ENCODE assay signal across 8 mouse cellular contexts in the genomic region with DNA sequence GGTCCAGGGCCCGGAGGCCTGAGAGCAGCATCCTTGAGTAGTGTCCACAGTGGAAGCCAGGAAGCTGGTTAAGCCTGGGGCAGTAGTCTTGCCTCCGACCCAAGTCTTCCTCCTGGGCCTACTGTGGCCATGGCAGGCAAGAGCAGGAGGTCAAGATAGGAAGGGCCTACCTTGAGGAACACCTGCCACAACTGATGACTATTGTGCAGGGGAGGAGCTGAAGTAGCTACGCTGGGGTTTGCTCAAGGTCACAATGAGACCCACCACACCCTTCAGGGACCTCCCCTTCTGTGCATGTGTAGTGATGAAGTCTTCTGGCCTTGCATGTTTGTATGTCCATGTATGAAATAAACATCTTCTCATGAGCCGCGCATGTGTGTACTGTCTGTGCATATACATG. TPM values are rescaled to one million over a fixed set of nuclear protein-coding genes. Genes with fewer than 3 reads are reported as not detected.
DNase-seq lines count a peak whose midpoint lies in the region; ATAC-seq and TF ChIP-seq lines count a peak whose summit lies in the region.

No protein-coding gene starts in this region.

- no peaks in the 10 kb centered on the region for H3K9me3 ChIP-seq in intestine, embryonic 15.5 days
- no peaks in the 10 kb centered on the region for H3K9me3 ChIP-seq in neural tube, embryonic 14.5 days (ENCODE audit: control insufficient read depth, low read length)

- no peaks in the 10 kb centered on the region for H3K27me3 ChIP-seq in intestine, embryonic 15.5 days (replicated peaks)
- H3K27me3 ChIP-seq in neural tube, embryonic 14.5 days (ENCODE audit: control insufficient read depth, insufficient read depth, low read length) = no peaks in the 10 kb centered on the region

- H3K27ac ChIP-seq in cortical plate, adult 2 months (ENCODE audit: insufficient read depth, low read length) = peak overlapping the region; percentile 54; the same call in 1 of the 2 replicates
- 0 out of 2 replicates have a peak overlapping the region, but pooled peaks have one; percentile 8 for H3K27ac ChIP-seq in intestine, embryonic 15.5 days
- H3K27ac ChIP-seq in neural tube, embryonic 14.5 days (ENCODE audit: low read depth, low read length) = peak overlapping the region; percentile 94

- H3K4me2 ChIP-seq in intestine, embryonic 15.5 days (replicated peaks) = peak overlapping the region; percentile 84
- H3K4me2 ChIP-seq in neural tube, embryonic 14.5 days (ENCODE audit: low read depth, low read length) = peak overlapping the region; percentile 91

- H3K9ac ChIP-seq in intestine, embryonic 15.5 days = peak overlapping the region; percentile 78
- H3K9ac ChIP-seq in neural tube, embryonic 14.5 days (replicated peaks; ENCODE audit: low read depth, low read length) = peak overlapping the region; percentile 92

- peaks cover 4% of the 10 kb centered on the region; the same call in 1 of the 2 replicates for H3K36me3 ChIP-seq in intestine, embryonic 15.5 days
- H3K36me3 ChIP-seq in neural tube, embryonic 14.5 days (ENCODE audit: control insufficient read depth, insufficient read depth, low read length) = peaks cover 24% of the 10 kb centered on the region

- H3K4me1 ChIP-seq in lung, adult 2 months (ENCODE audit: control insufficient read depth, insufficient read depth, low read length) = peaks cover 6% of the 10 kb centered on the region; the same call in 1 of the 2 replicates
- peaks cover 11% of the 10 kb centered on the region for H3K4me1 ChIP-seq in cortical plate, adult 2 months (ENCODE audit: control insufficient read depth, insufficient read depth, low read length)
- H3K4me1 ChIP-seq in intestine, embryonic 15.5 days (replicated peaks) = peaks cover 10% of the 10 kb centered on the region
- H3K4me1 ChIP-seq in neural tube, embryonic 14.5 days (ENCODE audit: control insufficient read depth, insufficient read depth, low read length) = peaks cover 28% of the 10 kb centered on the region

- no peak for TF ChIP-seq POLR2A in lung, adult 2 months (IDR thresholded peaks at IDR 0.05; ENCODE audit: borderline replicate concordance, extremely low read depth, low read depth, low read length)
- no peak for TF ChIP-seq POLR2A in cortical plate, adult 2 months (IDR thresholded peaks at IDR 0.05; ENCODE audit: extremely low read depth, insufficient read depth, low read length)

- TF ChIP-seq CTCF in lung, adult 2 months (IDR thresholded peaks at IDR 0.05; ENCODE audit: insufficient read depth, low read length) = no peak
- no peak for TF ChIP-seq CTCF in cortical plate, adult 2 months (IDR thresholded peaks at IDR 0.05; ENCODE audit: extremely low read depth, insufficient read depth, low read length)

- WGBS in lung, adult 2 months = 62% methylated on average over 5 of the region's 5 CpGs
- WGBS in intestine, embryonic 15.5 days = 69% methylated on average over 5 of the region's 5 CpGs
- 67% methylated on average over 5 of the region's 5 CpGs for WGBS in neural tube, embryonic 14.5 days

- no peak for ATAC-seq in intestine, embryonic 15.5 days
- no peak for ATAC-seq in neural tube, embryonic 14.5 days (ENCODE audit: low read depth)
- ATAC-seq in monocyte, adult 5-6 weeks (replicated peaks; ENCODE audit: insufficient number of reproducible peaks, low FRiP score, low TSS enrichment, poor library complexity, severe bottlenecking) = no peak

- H3K4me3 ChIP-seq in lung, adult 2 months (replicated peaks; ENCODE audit: extremely low read depth, low read depth, low read length) = peak overlapping the region; percentile 79
- peak overlapping the region; percentile 52 for H3K4me3 ChIP-seq in cortical plate, adult 2 months (ENCODE audit: insufficient read depth, low read length)
- peak overlapping the region; percentile 93 for H3K4me3 ChIP-seq in intestine, embryonic 15.5 days (replicated peaks)
- H3K4me3 ChIP-seq in neural tube, embryonic 14.5 days (ENCODE audit: low read depth, low read length) = peak overlapping the region; percentile 79

- no peak for DNase-seq in lung, adult 2 months
- DNase-seq in lung, postnatal 10 days = no peak
- no peak for DNase-seq in urinary bladder, postnatal 36 days (ENCODE audit: low spot score in 2 of 2)
- no peak for DNase-seq in ovary, postnatal 36 days (ENCODE audit: low spot score)

RNA-seq across cellular contexts. Expression of a gene that starts 1.2 kb away (rescaled TPM):
- polyA plus RNA-seq in lung, adult 2 months (2012; rRNA removed) = 1.6 and 1.8 TPM in 2 replicates
- polyA plus RNA-seq in cortical plate, adult 2 months (2012; rRNA removed) = 68.5 and 70.6 TPM in 2 replicates
- polyA plus RNA-seq in intestine, embryonic 15.5 days (2015; fragmentation: Nextera tagmentation; extraction: Ambion mirVana) = 0.80 and 0.84 TPM in 2 replicates
- polyA plus RNA-seq in neural tube, embryonic 14.5 days (2014; fragmentation: Nextera tagmentation; extraction: Ambion mirVana) = 6.8 and 9.6 TPM in 2 replicates
- total RNA-seq in monocyte, adult 5-6 weeks (2017) = 0.10 to 0.86 TPM in 2 of 3 replicates, not detected in the other

RNA-seq across cellular contexts. Expression of a gene that starts 25.1 kb away (rescaled TPM):
- polyA plus RNA-seq in lung, adult 2 months (2012; rRNA removed) = 44.5 and 48.4 TPM in 2 replicates
- polyA plus RNA-seq in cortical plate, adult 2 months (2012; rRNA removed) = 84.4 and 93.0 TPM in 2 replicates
- polyA plus RNA-seq in intestine, embryonic 15.5 days (2015; fragmentation: Nextera tagmentation; extraction: Ambion mirVana) = 135 and 156 TPM in 2 replicates
- polyA plus RNA-seq in neural tube, embryonic 14.5 days (2014; fragmentation: Nextera tagmentation; extraction: Ambion mirVana) = 82.6 and 85.0 TPM in 2 replicates
- 24.8 to 30.3 TPM (median 26.4 TPM) in 3 replicates for total RNA-seq in monocyte, adult 5-6 weeks (2017)

RNA-seq across cellular contexts. Expression of a gene that starts 31.2 kb away (rescaled TPM):
- polyA plus RNA-seq in lung, adult 2 months (2012; rRNA removed) = 103 and 128 TPM in 2 replicates
- 131 and 138 TPM in 2 replicates for polyA plus RNA-seq in cortical plate, adult 2 months (2012; rRNA removed)
- 150 and 153 TPM in 2 replicates for polyA plus RNA-seq in intestine, embryonic 15.5 days (2015; fragmentation: Nextera tagmentation; extraction: Ambion mirVana)
- 172 and 179 TPM in 2 replicates for polyA plus RNA-seq in neural tube, embryonic 14.5 days (2014; fragmentation: Nextera tagmentation; extraction: Ambion mirVana)
- total RNA-seq in monocyte, adult 5-6 weeks (2017) = 131 to 171 TPM (median 143 TPM) in 3 replicates

RNA-seq across cellular contexts. Expression of a gene that starts 38.7 kb away (rescaled TPM):
- 9.2 and 11.8 TPM in 2 replicates for polyA plus RNA-seq in lung, adult 2 months (2012; rRNA removed)
- polyA plus RNA-seq in cortical plate, adult 2 months (2012; rRNA removed) = 29.8 and 32.1 TPM in 2 replicates
- polyA plus RNA-seq in intestine, embryonic 15.5 days (2015; fragmentation: Nextera tagmentation; extraction: Ambion mirVana) = 16.7 TPM in 2 replicates
- 17.4 and 23.1 TPM in 2 replicates for polyA plus RNA-seq in neural tube, embryonic 14.5 days (2014; fragmentation: Nextera tagmentation; extraction: Ambion mirVana)
- total RNA-seq in monocyte, adult 5-6 weeks (2017) = 0.49 to 1.3 TPM in 2 of 3 replicates, not detected in the other

RNA-seq across cellular contexts. Expression of a gene that starts 41.6 kb away (rescaled TPM):
- 10.6 and 11.8 TPM in 2 replicates for polyA plus RNA-seq in lung, adult 2 months (2012; rRNA removed)
- 42.8 and 45.8 TPM in 2 replicates for polyA plus RNA-seq in cortical plate, adult 2 months (2012; rRNA removed)
- polyA plus RNA-seq in intestine, embryonic 15.5 days (2015; fragmentation: Nextera tagmentation; extraction: Ambion mirVana) = 6.1 and 7.6 TPM in 2 replicates
- 8.5 and 10.4 TPM in 2 replicates for polyA plus RNA-seq in neural tube, embryonic 14.5 days (2014; fragmentation: Nextera tagmentation; extraction: Ambion mirVana)
- total RNA-seq in monocyte, adult 5-6 weeks (2017) = 0.21 to 0.68 TPM (median 0.48 TPM) in 3 replicates

Comparison
In these comparisons a context has a peak if more than half of its experiments do, and no peak if none do; other contexts are left out.
1. H3K27ac ChIP-seq: peak in every context shown above with its lines; median percentile 94 in neural tube, embryonic 14.5 days; 54 in cortical plate, adult 2 months; 8 in intestine, embryonic 15.5 days.